Mouse (Mus musculus) thymus, adult 2 months (tissue): ENCODE data around the gene Lrrn1.

Experiments
- CTCF ChIP-seq: fragments of 200-500 bp; IDR thresholded peaks from 2 replicates; pipeline ENCODE4 v1.5.1; 2012; ENCODE audit warnings: mild to moderate bottlenecking, control low read depth, low read length, moderate library complexity, borderline replicate concordance; ENCODE audit not compliant: control insufficient read depth, poor library complexity, insufficient read depth; ENCODE audit errors: extremely low read depth
- POLR2A ChIP-seq: fragments of 200-500 bp; IDR thresholded peaks from 2 replicates; pipeline ENCODE4 v1.6.1; 2012; ENCODE audit warnings: mild to moderate bottlenecking, low read length, control low read depth, moderate library complexity; ENCODE audit not compliant: control insufficient read depth, poor library complexity, insufficient read depth; ENCODE audit errors: extremely low read depth

DNA sequence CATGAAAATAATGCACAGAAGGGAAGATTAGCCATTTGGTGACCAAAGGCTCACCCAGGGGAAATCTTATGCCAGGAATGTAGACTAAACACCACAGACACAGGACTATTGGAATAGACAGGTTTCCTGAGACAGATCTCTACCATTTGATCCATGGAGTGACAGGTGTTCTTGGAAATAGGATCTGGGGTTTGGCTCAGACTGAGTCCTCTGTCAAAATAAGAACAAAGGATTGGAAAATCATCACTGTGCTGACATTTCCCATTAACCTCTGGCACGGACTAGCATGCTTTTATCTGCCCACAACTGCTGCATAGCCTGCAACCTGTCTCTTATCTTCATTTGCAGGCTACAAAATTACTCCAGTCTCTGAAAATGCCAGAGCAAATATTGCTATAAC lies 35.1 kb upstream of the Lrrn1 start:
- TF ChIP-seq CTCF = no peak
- no peak for TF ChIP-seq POLR2A
